Mouse (Mus musculus): ENCODE measurements around the gene Des.

GRCm38 (mm10) chr1:75315456-75316365 is 44.4 kb upstream of the Des start:
- TF ChIP-seq GATA1 (IDR thresholded peaks at IDR 0.05; ENCODE audit: borderline replicate concordance, low read length) (no peak), FLI1 (IDR thresholded peaks at IDR 0.05; ENCODE audit: low read length) (no peak)

All from megakaryocyte, embryonic 14.5 days (primary cell).